Mouse (Mus musculus) lung, postnatal 0 days (tissue): Measurements from ENCODE around the gene Lyrm9.

Source experiments
- CTCF ChIP-seq: IDR thresholded peaks from 2 replicates; pipeline ENCODE4 v1.5.1; 2016; ENCODE audit warnings: antibody characterized with exemption, mild to moderate bottlenecking
- EP300 ChIP-seq: IDR thresholded peaks from 2 replicates; pipeline ENCODE4 v1.6.1; 2016; ENCODE audit warnings: antibody characterized with exemption, mild to moderate bottlenecking, control low read depth

DNA sequence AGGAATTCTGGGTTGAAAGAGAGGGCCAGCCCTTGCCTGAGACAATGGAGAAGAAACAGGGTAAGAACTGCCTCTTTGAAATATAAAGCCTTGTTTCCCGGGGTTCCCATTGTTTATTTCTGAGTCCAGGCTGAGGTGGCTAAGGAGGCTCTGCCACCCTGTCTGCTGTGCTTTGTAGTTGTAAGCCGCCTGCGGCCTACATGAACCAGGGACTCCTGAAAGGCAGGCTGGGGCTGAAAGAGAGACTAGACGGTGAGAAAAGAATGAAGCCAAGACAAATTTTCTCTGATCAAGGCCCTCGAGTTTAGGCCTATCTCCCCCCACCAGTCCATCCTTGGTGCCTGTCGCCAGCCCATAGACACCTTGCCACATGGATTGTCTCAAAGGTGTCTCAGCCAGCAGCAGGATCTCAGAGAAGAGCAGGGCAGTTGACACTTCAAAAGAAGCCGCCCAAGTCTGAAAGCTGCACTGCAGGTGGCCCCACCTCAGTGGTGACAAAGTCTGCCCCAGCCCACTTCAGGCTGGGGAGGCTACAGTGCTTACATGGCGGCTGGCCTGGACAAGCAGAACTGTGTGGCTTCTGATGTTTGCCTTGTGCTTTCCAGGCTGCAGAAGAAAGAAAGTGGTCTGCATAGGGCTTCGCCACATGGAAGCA lies 25.0 kb downstream of the Lyrm9 start:
- TF ChIP-seq CTCF (no peak), EP300 (no peak)
